Mouse (Mus musculus) limb, embryonic 14.5 days (tissue): ENCODE results near the gene Klrc1. TPM values are rescaled to one million over a fixed set of nuclear protein-coding genes. Genes with fewer than 3 reads are reported as not detected.

Experiments
- ATAC-seq: fragments of 200-750 bp; cut with Nextera tagmentation; 2 replicates; pipeline ENCODE4 v1.8.0; 2017; ENCODE audit warnings: low read depth, moderate number of reproducible peaks, moderate TSS enrichment; ENCODE audit not compliant: low FRiP score
- DNase-seq: peaks from one replicate; pipeline ENCODE4 v3.0.0-alpha.2; 2015; ENCODE audit warnings: low spot score
- H3K27ac ChIP-seq: fragments of 300-500 bp; sonication (generic); replicated peaks from 2 replicates; pipeline ENCODE4 v1.5.1; 2014; ENCODE audit warnings: low read depth, mild to moderate bottlenecking, low read length, moderate library complexity, mixed read lengths
- H3K27me3 ChIP-seq: fragments of 300-500 bp; sonication (generic); 2 replicates; pipeline ENCODE4 v1.6.1; 2014; ENCODE audit warnings: low read length, mixed read lengths; ENCODE audit not compliant: control insufficient read depth, insufficient read depth
- H3K36me3 ChIP-seq: fragments of 300-500 bp; sonication (generic); 2 replicates; pipeline ENCODE4 v1.6.1; 2014; ENCODE audit warnings: mild to moderate bottlenecking, low read length, moderate library complexity, mixed read lengths; ENCODE audit not compliant: control insufficient read depth, insufficient read depth
- H3K4me1 ChIP-seq: fragments of 300-500 bp; sonication (generic); 2 replicates; pipeline ENCODE4 v1.6.1; 2014; ENCODE audit warnings: antibody characterized with exemption, low read length, mixed read lengths; ENCODE audit not compliant: control insufficient read depth, insufficient read depth
- H3K4me2 ChIP-seq: fragments of 300-500 bp; sonication (generic); replicated peaks from 2 replicates; pipeline ENCODE4 v1.6.1; 2014; ENCODE audit warnings: low read depth, mild to moderate bottlenecking, low read length, moderate library complexity; ENCODE audit not compliant: severe bottlenecking
- H3K4me3 ChIP-seq: fragments of 300-500 bp; sonication (generic); replicated peaks from 2 replicates; pipeline ENCODE4 v1.5.1; 2014; ENCODE audit warnings: low read length
- H3K9ac ChIP-seq: fragments of 300-500 bp; sonication (generic); 2 replicates; pipeline ENCODE4 v1.6.1; 2014; ENCODE audit warnings: mild to moderate bottlenecking, low read depth, low read length, moderate library complexity; ENCODE audit not compliant: severe bottlenecking
- H3K9me3 ChIP-seq: fragments of 300-500 bp; sonication (generic); 2 replicates; pipeline ENCODE4 v1.6.1; 2016; ENCODE audit warnings: low read length; ENCODE audit not compliant: control insufficient read depth
- POLR2A ChIP-seq: fragments of 200-500 bp; IDR thresholded peaks from 2 replicates; pipeline ENCODE4 v1.8.0; 2012; ENCODE audit warnings: inconsistent platforms, mild to moderate bottlenecking, moderate library complexity, borderline replicate concordance; ENCODE audit not compliant: insufficient read depth, insufficient read length; ENCODE audit errors: extremely low read depth
- WGBS: fragments of 180-500 bp; shearing (Covaris S2); extraction: QIAGEN DNeasy Blood & Tissue Kit; methylation state at CpG from one replicate; pipeline ENCODE4 v1.1.7; 2014; 5-methylcytosine and 5-hydroxymethylcytosine counted together
- microRNA-seq: library from miRNA; unstranded; fragments of <30 nt; microRNA quantifications from one replicate; pipeline ENCODE4, GENCODE M21; 2016
- polyA plus RNA-seq, 2 experiments: library from polyadenylated mRNA; depleted of rRNA in 1 of 2; stranded (reverse) in 1 of 2; unstranded in 1 of 2; fragments of >200 nt; fragmentation: Nextera tagmentation in 1 of 2; extraction: Ambion mirVana in 1 of 2; gene quantifications; 2 replicates each; pipeline versions ENCODE4 v1.2.1 to v1.2.3; 2012 to 2014

The Klrc1 gene
- polyA plus RNA-seq, 2 experiments, result not detected

- Histone ChIP-seq H3K27me3 (no peaks in the 10 kb centered on the region), H3K36me3 (no peaks in the 10 kb centered on the region), H3K4me1 (no peaks in the 10 kb centered on the region), H3K4me2 (no peak within 1 kb of the TSS), H3K9ac (no peak within 1 kb of the TSS), H3K4me3 (no peak within 1 kb of the TSS), H3K9me3 (no peaks in the 10 kb centered on the region), H3K27ac (no peak within 1 kb of the TSS)
- no peak for TF ChIP-seq POLR2A
- no peak for DNase-seq
- no peak for ATAC-seq
- WGBS, result 72% methylated on average over 4 of the region's 4 CpGs
Measured at GRCm38 (mm10) chr6:129623735-129624134, 55.0 kb downstream of the Klrc1 start, which contains the start of gene Klrk1. Gene Klrk1, minus strand, starts transcription at chr6:129623864.

Small RNA genes within 50 kb of the gene (microRNA-seq; reads per million reads assigned to microRNA genes)
- gene Mir680-1, result not detected

Other genes with a start within 250 kb of the Klrc1 start
- gene Clec1a, start 227.0 kb downstream of the Klrc1 start, polyA plus RNA-seq (2012; rRNA removed), result 0.97 and 1.3 TPM in 2 replicates
- gene Clec1a, start 227.0 kb downstream of the Klrc1 start, polyA plus RNA-seq (2014; fragmentation: Nextera tagmentation; extraction: Ambion mirVana), result 2.5 and 3.1 TPM in 2 replicates
- gene Olr1, start 171.8 kb downstream of the Klrc1 start, polyA plus RNA-seq (2012; rRNA removed), result 0.04 and 0.10 TPM in 2 replicates
- not detected in 2 replicates for gene Olr1, start 171.8 kb downstream of the Klrc1 start, polyA plus RNA-seq (2014; fragmentation: Nextera tagmentation; extraction: Ambion mirVana)
- gene Tmem52b, start 166.4 kb downstream of the Klrc1 start, polyA plus RNA-seq (2012; rRNA removed), result not detected in 2 replicates
- gene Tmem52b, start 166.4 kb downstream of the Klrc1 start, polyA plus RNA-seq (2014; fragmentation: Nextera tagmentation; extraction: Ambion mirVana), result not detected in 2 replicates
- 45.0 and 46.6 TPM in 2 replicates for gene Gabarapl1, start 145.8 kb downstream of the Klrc1 start, polyA plus RNA-seq (2012; rRNA removed)
- 15.9 and 18.0 TPM in 2 replicates for gene Gabarapl1, start 145.8 kb downstream of the Klrc1 start, polyA plus RNA-seq (2014; fragmentation: Nextera tagmentation; extraction: Ambion mirVana)
- 0.03 and 0.05 TPM in 2 replicates for gene Klre1, start 101.1 kb downstream of the Klrc1 start, polyA plus RNA-seq (2012; rRNA removed)
- gene Klre1, start 101.1 kb downstream of the Klrc1 start, polyA plus RNA-seq (2014; fragmentation: Nextera tagmentation; extraction: Ambion mirVana), result not detected in 2 replicates
- gene Klrd1, start 87.2 kb downstream of the Klrc1 start, polyA plus RNA-seq (2012; rRNA removed), result 0.19 and 0.24 TPM in 2 replicates
- 0.28 TPM in 1 of 2 replicates, not detected in the other for gene Klrd1, start 87.2 kb downstream of the Klrc1 start, polyA plus RNA-seq (2014; fragmentation: Nextera tagmentation; extraction: Ambion mirVana)
- not detected in 2 replicates for gene Klrk1, start 55.1 kb downstream of the Klrc1 start, polyA plus RNA-seq (2012; rRNA removed)
- 0.30 TPM in 1 of 2 replicates, not detected in the other for gene Klrk1, start 55.1 kb downstream of the Klrc1 start, polyA plus RNA-seq (2014; fragmentation: Nextera tagmentation; extraction: Ambion mirVana)
- not detected in 2 replicates for gene Klrc3, start 35.6 kb downstream of the Klrc1 start, polyA plus RNA-seq (2012; rRNA removed)
- gene Klrc3, start 35.6 kb downstream of the Klrc1 start, polyA plus RNA-seq (2014; fragmentation: Nextera tagmentation; extraction: Ambion mirVana), result not detected in 2 replicates
- gene Klrc2, start 18.3 kb downstream of the Klrc1 start, polyA plus RNA-seq (2012; rRNA removed), result not detected in 2 replicates
- gene Klrc2, start 18.3 kb downstream of the Klrc1 start, polyA plus RNA-seq (2014; fragmentation: Nextera tagmentation; extraction: Ambion mirVana), result not detected in 2 replicates
- gene Klri1, start 38.2 kb upstream of the Klrc1 start, polyA plus RNA-seq (2012; rRNA removed), result 0.09 TPM in 1 of 2 replicates, not detected in the other
- gene Klri1, start 38.2 kb upstream of the Klrc1 start, polyA plus RNA-seq (2014; fragmentation: Nextera tagmentation; extraction: Ambion mirVana), result not detected in 2 replicates
- gene Klri2, start 61.5 kb upstream of the Klrc1 start, polyA plus RNA-seq (2012; rRNA removed), result not detected in 2 replicates
- gene Klri2, start 61.5 kb upstream of the Klrc1 start, polyA plus RNA-seq (2014; fragmentation: Nextera tagmentation; extraction: Ambion mirVana), result not detected in 2 replicates
- not detected in 2 replicates for gene Gm156, start 105.3 kb upstream of the Klrc1 start, polyA plus RNA-seq (2012; rRNA removed)
- gene Gm156, start 105.3 kb upstream of the Klrc1 start, polyA plus RNA-seq (2014; fragmentation: Nextera tagmentation; extraction: Ambion mirVana), result not detected in 2 replicates
- not detected in 2 replicates for gene Gm17631, start 183.7 kb upstream of the Klrc1 start, polyA plus RNA-seq (2012; rRNA removed)
- gene Gm17631, start 183.7 kb upstream of the Klrc1 start, polyA plus RNA-seq (2014; fragmentation: Nextera tagmentation; extraction: Ambion mirVana), result not detected in 2 replicates
- 0.05 TPM in 1 of 2 replicates, not detected in the other for gene Klra17, start 197.7 kb upstream of the Klrc1 start, polyA plus RNA-seq (2012; rRNA removed)
- gene Klra17, start 197.7 kb upstream of the Klrc1 start, polyA plus RNA-seq (2014; fragmentation: Nextera tagmentation; extraction: Ambion mirVana), result not detected in 2 replicates
- not detected in 2 replicates for gene Klra5, start 238.7 kb upstream of the Klrc1 start, polyA plus RNA-seq (2012; rRNA removed)
- not detected in 2 replicates for gene Klra5, start 238.7 kb upstream of the Klrc1 start, polyA plus RNA-seq (2014; fragmentation: Nextera tagmentation; extraction: Ambion mirVana)